Mouse (Mus musculus) liver, embryonic 16.5 days (tissue): ENCODE data around the gene Cfap74. TPM values are rescaled to one million over a fixed set of nuclear protein-coding genes. Genes with fewer than 3 reads are reported as not detected.

Experiments used
- ATAC-seq: fragments of 200-750 bp; cut with Nextera tagmentation; 2 replicates; pipeline ENCODE4 v1.8.0; 2017; ENCODE audit warnings: low read depth, mild to moderate bottlenecking, moderate number of reproducible peaks, moderate library complexity
- H3K27ac ChIP-seq: fragments of 300-500 bp; sonication (generic); 2 replicates; pipeline ENCODE4 v1.5.1; 2014; ENCODE audit warnings: mild to moderate bottlenecking, low read length
- H3K27me3 ChIP-seq: fragments of 300-500 bp; sonication (generic); 2 replicates; pipeline ENCODE4 v1.6.1; 2014; ENCODE audit warnings: low read depth, low read length, mixed read lengths; ENCODE audit not compliant: control insufficient read depth, insufficient read depth
- H3K36me3 ChIP-seq: fragments of 300-500 bp; sonication (generic); 2 replicates; pipeline ENCODE4 v1.6.1; 2014; ENCODE audit warnings: mild to moderate bottlenecking; ENCODE audit not compliant: control insufficient read depth, insufficient read depth
- H3K4me1 ChIP-seq: fragments of 300-500 bp; sonication (generic); 2 replicates; pipeline ENCODE4 v1.6.1; 2014; ENCODE audit warnings: low read depth, low read length, mixed read lengths; ENCODE audit not compliant: control insufficient read depth
- H3K4me2 ChIP-seq: fragments of 300-500 bp; sonication (generic); 2 replicates; pipeline ENCODE4 v1.6.1; 2014; ENCODE audit warnings: low read depth, low read length, mixed read lengths
- H3K4me3 ChIP-seq: fragments of 300-500 bp; sonication (generic); 2 replicates; pipeline ENCODE4 v1.5.1; 2014; ENCODE audit warnings: low read depth, mild to moderate bottlenecking, low read length
- H3K9ac ChIP-seq: fragments of 300-500 bp; sonication (generic); 2 replicates; pipeline ENCODE4 v1.6.1; 2014; ENCODE audit warnings: low read depth, low read length
- H3K9me3 ChIP-seq: fragments of 300-500 bp; sonication (generic); replicated peaks from 2 replicates; pipeline ENCODE4 v1.6.1; 2016; ENCODE audit warnings: low read length; ENCODE audit not compliant: control insufficient read depth
- WGBS: fragments of 180-500 bp; shearing (Covaris S2); extraction: QIAGEN DNeasy Blood & Tissue Kit; methylation state at CpG from one replicate; pipeline ENCODE4 v1.1.7; 2014; ENCODE audit not compliant: insufficient replicate concordance; 5-methylcytosine and 5-hydroxymethylcytosine counted together
- polyA plus RNA-seq: library from polyadenylated mRNA; unstranded; fragments of >200 nt; fragmentation: Nextera tagmentation; extraction: Ambion mirVana; gene quantifications from 2 replicates; pipeline ENCODE4 v1.2.1, GENCODE M21; 2015

The Cfap74 gene
- polyA plus RNA-seq, 1 experiment from 2014 or later = 0.12 TPM

- ATAC-seq = peak; percentile 87
- H3K4me3 ChIP-seq = no peak overlapping the region
- no peak overlapping the region for H3K4me2 ChIP-seq
- H3K4me1 ChIP-seq = no peaks in the 10 kb centered on the region; the same call in 1 of the 2 replicates
- WGBS = 64% methylated on average over 15 of the region's 15 CpGs
- H3K27ac ChIP-seq = no peak overlapping the region
- H3K9me3 ChIP-seq = no peaks in the 10 kb centered on the region
- H3K36me3 ChIP-seq = no peaks in the 10 kb centered on the region
- no peaks in the 10 kb centered on the region for H3K27me3 ChIP-seq
- H3K9ac ChIP-seq = no peak overlapping the region
Observed at GRCm38 (mm10) chr4:155370737-155371715, 38.0 kb upstream of the Cfap74 start.

- Histone ChIP-seq H3K4me2 (no peak overlapping the region), H3K4me3 (no peak overlapping the region), H3K27ac (no peak overlapping the region), H3K27me3 (no peaks in the 10 kb centered on the region), H3K36me3 (no peaks in the 10 kb centered on the region), H3K9ac (no peak overlapping the region), H3K9me3 (no peaks in the 10 kb centered on the region), H3K4me1 (no peaks in the 10 kb centered on the region; the same call in 1 of the 2 replicates)
- 0 out of 2 replicates have a peak, but pooled peaks have one; percentile 48 for ATAC-seq
- WGBS = 55% methylated on average over 5 of the region's 5 CpGs
Observed at GRCm38 (mm10) chr4:155371797-155372735, 36.9 kb upstream of the Cfap74 start.

GRCm38 (mm10) chr4:155381974-155382373 is 27.0 kb upstream of the Cfap74 start:
- H3K4me2 ChIP-seq = no peak overlapping the region

DNA sequence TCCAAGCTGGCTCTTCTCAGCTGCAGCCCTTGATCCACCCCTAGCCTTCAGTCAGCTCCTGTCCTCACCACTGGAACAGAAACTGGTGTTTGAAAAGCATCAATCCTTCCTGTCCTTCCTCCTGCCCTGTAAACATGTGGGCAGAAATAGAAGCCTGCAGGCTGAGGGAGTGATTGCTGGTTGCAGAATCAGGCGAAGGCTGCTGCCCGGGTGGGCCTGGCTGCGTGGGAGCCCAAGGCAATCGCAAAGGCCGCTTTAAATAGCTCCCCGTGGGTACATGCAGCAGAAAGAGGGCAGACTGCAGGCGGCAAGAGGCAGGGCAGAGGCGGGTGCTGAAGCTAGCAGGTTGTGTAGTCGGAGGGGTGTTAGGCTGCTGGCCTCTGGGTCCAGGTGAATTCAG is 26.2 kb upstream of the Cfap74 start:
- Histone ChIP-seq H3K4me1 (no peaks in the 10 kb centered on the region), H3K4me2 (no peak overlapping the region), H3K36me3 (no peaks in the 10 kb centered on the region), H3K4me3 (no peak overlapping the region), H3K27ac (no peak overlapping the region), H3K9ac (no peak overlapping the region), H3K27me3 (no peaks in the 10 kb centered on the region), H3K9me3 (no peaks in the 10 kb centered on the region)
- ATAC-seq = no peak
- 30% methylated on average over 9 of the region's 9 CpGs for WGBS

More at GRCm38 (mm10) chr4:155381974-155382373, 27.0 kb upstream of the Cfap74 start:
- ATAC-seq = no peak
- Histone ChIP-seq H3K27me3 (no peaks in the 10 kb centered on the region), H3K9ac (no peak overlapping the region), H3K4me3 (no peak overlapping the region), H3K27ac (no peak overlapping the region), H3K9me3 (no peaks in the 10 kb centered on the region), H3K4me1 (no peaks in the 10 kb centered on the region), H3K36me3 (no peaks in the 10 kb centered on the region)
- 46% methylated on average over 7 of the region's 7 CpGs for WGBS

GRCm38 (mm10) chr4:155383326-155383725 is 25.7 kb upstream of the Cfap74 start:
- 43% methylated on average over 4 of the region's 4 CpGs for WGBS
- no peaks in the 10 kb centered on the region for H3K4me1 ChIP-seq
- no peak for ATAC-seq

DNA sequence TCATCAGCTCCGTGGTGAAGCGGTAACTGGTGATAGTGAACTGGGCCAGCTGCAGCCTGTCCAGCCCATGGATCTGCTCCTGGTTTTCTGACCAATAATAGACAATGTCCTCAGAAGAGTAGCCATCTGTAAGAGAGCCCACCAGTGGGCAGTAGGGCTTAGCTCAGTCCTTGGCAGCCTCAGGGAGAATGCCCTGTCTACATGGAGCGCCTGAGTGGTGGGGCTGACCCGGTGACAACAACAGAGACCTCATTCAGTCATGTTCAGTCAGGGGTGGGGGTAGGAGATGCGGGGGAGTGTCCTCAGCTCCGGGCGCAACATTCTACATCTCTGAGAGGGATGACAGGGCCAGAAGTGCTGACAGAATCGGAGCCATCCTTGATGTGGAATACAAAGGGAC is 21.8 kb upstream of the Cfap74 start:
- Histone ChIP-seq H3K4me2 (no peak overlapping the region), H3K9ac (no peak overlapping the region), H3K4me3 (no peak overlapping the region), H3K9me3 (no peaks in the 10 kb centered on the region), H3K4me1 (no peaks in the 10 kb centered on the region), H3K27me3 (no peaks in the 10 kb centered on the region), H3K36me3 (no peaks in the 10 kb centered on the region), H3K27ac (no peak overlapping the region)
- no peak for ATAC-seq
- WGBS = 69% methylated on average over 8 of the region's 8 CpGs

More at GRCm38 (mm10) chr4:155383326-155383725, 25.7 kb upstream of the Cfap74 start:
- no peak overlapping the region for H3K4me2 ChIP-seq
- no peaks in the 10 kb centered on the region for H3K27me3 ChIP-seq
- H3K4me3 ChIP-seq = no peak overlapping the region
- H3K27ac ChIP-seq = no peak overlapping the region
- H3K9ac ChIP-seq = no peak overlapping the region
- H3K36me3 ChIP-seq = no peaks in the 10 kb centered on the region
- H3K9me3 ChIP-seq = no peaks in the 10 kb centered on the region

- no peaks in the 10 kb centered on the region for H3K4me1 ChIP-seq
- H3K9ac ChIP-seq = no peak overlapping the region
- WGBS = 47% methylated on average over 5 of the region's 5 CpGs
- no peaks in the 10 kb centered on the region for H3K9me3 ChIP-seq
- H3K27me3 ChIP-seq = peaks cover 22% of the 10 kb centered on the region
- no peak overlapping the region for H3K4me3 ChIP-seq
- no peak overlapping the region for H3K27ac ChIP-seq
- no peaks in the 10 kb centered on the region for H3K36me3 ChIP-seq
- no peak overlapping the region for H3K4me2 ChIP-seq
- no peak for ATAC-seq
Observed at GRCm38 (mm10) chr4:155395471-155395870, 13.5 kb upstream of the Cfap74 start.

GRCm38 (mm10) chr4:155396751-155397150 is 12.2 kb upstream of the Cfap74 start:
- WGBS = 50% methylated on average over 4 of the region's 4 CpGs
- ATAC-seq = no peak

More at GRCm38 (mm10) chr4:155396751-155397150, 12.2 kb upstream of the Cfap74 start:
- no peak overlapping the region for H3K4me2 ChIP-seq
- no peaks in the 10 kb centered on the region for H3K36me3 ChIP-seq
- no peak overlapping the region for H3K27ac ChIP-seq
- no peak overlapping the region for H3K4me3 ChIP-seq
- H3K9ac ChIP-seq = no peak overlapping the region
- H3K27me3 ChIP-seq = peaks cover 22% of the 10 kb centered on the region
- no peaks in the 10 kb centered on the region for H3K9me3 ChIP-seq
- no peaks in the 10 kb centered on the region for H3K4me1 ChIP-seq
